Mouse (Mus musculus) liver, adult 2 months (tissue): ENCODE data around the gene Myh4. TPM values are rescaled to one million over a fixed set of nuclear protein-coding genes. Genes with fewer than 3 reads are reported as not detected.

Experiments
- DNase-seq: peaks from one replicate; pipeline ENCODE4 v3.0.0-alpha.2; 2011; ENCODE audit warnings: low read depth, low spot score; ENCODE audit errors: extremely low read depth
- H3K27ac ChIP-seq: fragments of 200-500 bp; replicated peaks from 2 replicates; pipeline ENCODE4 v1.5.1; 2012; ENCODE audit warnings: low read depth, mild to moderate bottlenecking, control low read depth, inconsistent platforms, low read length; ENCODE audit not compliant: insufficient read depth
- H3K27me3 ChIP-seq: fragments of 200-500 bp; 2 replicates; pipeline ENCODE4 v1.6.1; 2012; ENCODE audit warnings: mild to moderate bottlenecking, moderate library complexity, low read length, inconsistent platforms; ENCODE audit not compliant: control insufficient read depth, insufficient read depth
- H3K36me3 ChIP-seq: fragments of 200-500 bp; 2 replicates; pipeline ENCODE4 v1.6.1; 2012; ENCODE audit warnings: low read length, inconsistent platforms; ENCODE audit not compliant: control insufficient read depth, insufficient read depth
- H3K4me1 ChIP-seq: fragments of 200-500 bp; 2 replicates; pipeline ENCODE4 v1.6.1; 2011; ENCODE audit warnings: low read length; ENCODE audit not compliant: control insufficient read depth, insufficient read depth
- H3K4me3 ChIP-seq: fragments of 200-500 bp; 2 replicates; pipeline ENCODE4 v1.5.1; 2011; ENCODE audit warnings: low read depth, mild to moderate bottlenecking, control low read depth, low read length, moderate library complexity; ENCODE audit not compliant: insufficient read depth
- H3K79me2 ChIP-seq: fragments of 200-500 bp; 2 replicates; pipeline ENCODE4 v1.6.1; 2012; ENCODE audit warnings: inconsistent platforms, mild to moderate bottlenecking, low read length, moderate library complexity; ENCODE audit not compliant: control insufficient read depth, insufficient read depth
- H3K9ac ChIP-seq: fragments of 200-500 bp; 2 replicates; pipeline ENCODE4 v1.6.1; 2012; ENCODE audit warnings: low read depth, mild to moderate bottlenecking, control low read depth, inconsistent platforms, low read length
- CTCF ChIP-seq: fragments of 200-500 bp; IDR thresholded peaks from 2 replicates; pipeline ENCODE4 v1.5.1; 2011; ENCODE audit warnings: low read depth, low read length, control low read depth
- POLR2A ChIP-seq: fragments of 200-500 bp; IDR thresholded peaks from 2 replicates; pipeline ENCODE4 v1.6.1; 2011; ENCODE audit warnings: low read length, control low read depth; ENCODE audit not compliant: insufficient read depth; ENCODE audit errors: extremely low read depth
- WGBS: fragments of 180-500 bp; shearing (Covaris S2); methylation state at CpG from one replicate; pipeline ENCODE4 v1.1.7; 2018; 5-methylcytosine and 5-hydroxymethylcytosine counted together
- polyA plus RNA-seq: library from polyadenylated mRNA; depleted of rRNA; stranded (reverse); fragments of >200 nt; gene quantifications from 2 replicates; pipeline ENCODE4 v1.2.3, GENCODE M21; 2012
- total RNA-seq: library from RNA; depleted of rRNA; stranded (reverse); fragments of >200 nt; gene quantifications from 2 replicates; pipeline ENCODE4 v1.2.3, GENCODE M21; 2014

Gene Myh4
- total and polyA plus RNA-seq, 2 experiments, result 1.9 TPM; not detected in 1

DNA sequence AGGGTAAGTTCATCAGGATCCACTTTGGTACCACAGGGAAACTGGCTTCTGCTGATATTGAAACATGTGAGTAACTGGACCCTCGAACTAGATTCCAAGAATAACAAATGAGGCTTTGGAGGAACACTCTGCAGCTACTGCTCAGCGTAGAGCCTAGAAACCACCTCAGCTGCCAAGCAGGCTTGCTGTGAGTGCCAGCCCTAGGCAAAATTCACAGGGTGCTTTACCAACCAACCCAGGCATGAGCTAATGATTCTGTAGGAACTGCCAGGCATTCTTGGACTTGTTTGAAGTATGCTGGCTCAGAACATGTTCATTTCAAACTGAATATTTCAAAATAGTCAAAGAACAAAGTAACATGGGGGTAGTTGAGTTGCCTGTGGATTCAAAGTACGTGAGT lies 33.1 kb upstream of the Myh4 start:
- Histone ChIP-seq H3K4me3 (no peak overlapping the region), H3K4me1 (no peaks in the 10 kb centered on the region), H3K36me3 (no peaks in the 10 kb centered on the region), H3K27me3 (no peaks in the 10 kb centered on the region), H3K27ac (no peak overlapping the region), H3K9ac (no peak overlapping the region), H3K79me2 (no peaks in the 10 kb centered on the region)
- 75% methylated on average over 3 of the region's 3 CpGs for WGBS
- no peak for TF ChIP-seq CTCF
- no peak for TF ChIP-seq POLR2A
- DNase-seq, result peak; percentile 22

DNA sequence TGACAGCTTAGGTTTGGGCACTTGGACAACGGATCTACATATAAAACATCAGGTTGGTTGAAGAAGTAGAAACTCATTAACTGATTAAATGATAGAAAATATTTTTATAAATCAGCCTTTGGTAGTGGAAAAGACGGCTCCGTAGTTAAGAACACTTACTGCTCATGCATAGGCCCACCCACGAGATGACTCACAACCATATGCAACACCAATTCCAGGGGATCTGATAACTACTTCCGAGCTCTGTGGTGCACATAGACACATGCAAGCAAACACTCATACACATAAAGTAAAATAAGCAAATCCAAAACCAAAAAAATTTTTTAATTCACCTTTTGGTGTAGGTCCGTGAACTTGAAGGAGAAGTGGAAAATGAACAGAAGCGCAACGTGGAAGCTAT lies 16.0 kb upstream of the Myh4 start:
- H3K4me1 ChIP-seq, result no peaks in the 10 kb centered on the region
- H3K79me2 ChIP-seq, result no peaks in the 10 kb centered on the region
- no peaks in the 10 kb centered on the region for H3K36me3 ChIP-seq
- H3K4me3 ChIP-seq, result no peak overlapping the region
- no peak overlapping the region for H3K9ac ChIP-seq
- H3K27me3 ChIP-seq, result no peaks in the 10 kb centered on the region
- DNase-seq, result no peak
- WGBS, result 89% methylated on average over 8 of the region's 8 CpGs
- no peak overlapping the region for H3K27ac ChIP-seq
- no peak for TF ChIP-seq POLR2A
- TF ChIP-seq CTCF, result no peak

DNA sequence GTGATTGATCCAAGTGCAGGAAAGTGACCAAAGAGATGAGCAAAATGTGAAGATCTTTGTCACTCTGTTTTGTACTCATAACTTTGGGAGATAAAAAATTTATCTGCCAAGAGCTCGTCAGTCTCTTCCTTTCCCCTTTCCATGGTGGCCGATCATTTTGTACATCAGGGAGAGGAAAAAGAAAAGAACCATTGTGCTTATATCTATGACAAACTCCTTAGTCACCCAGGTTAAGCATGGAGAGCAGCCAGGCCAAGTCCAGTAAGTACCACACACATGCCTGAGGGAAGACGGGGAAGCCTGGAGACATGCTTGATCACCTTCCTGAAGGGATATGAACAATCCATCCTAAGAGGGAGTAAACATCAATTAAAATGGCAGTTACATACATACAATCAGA lies 13.4 kb upstream of the Myh4 start:
- Histone ChIP-seq H3K4me3 (no peak overlapping the region), H3K27me3 (no peaks in the 10 kb centered on the region), H3K9ac (no peak overlapping the region), H3K27ac (no peak overlapping the region), H3K4me1 (peaks cover under 1% of the 10 kb centered on the region; the same call in 1 of the 2 replicates), H3K79me2 (no peaks in the 10 kb centered on the region), H3K36me3 (no peaks in the 10 kb centered on the region)
- WGBS, result 91% methylated on average over 3 of the region's 3 CpGs
- no peak for DNase-seq
- TF ChIP-seq CTCF, result no peak
- no peak for TF ChIP-seq POLR2A

GRCm38 (mm10) chr11:67228731-67229130 lies 9.1 kb upstream of the Myh4 start:
- Histone ChIP-seq H3K27me3 (no peaks in the 10 kb centered on the region), H3K36me3 (no peaks in the 10 kb centered on the region), H3K9ac (no peak overlapping the region), H3K4me1 (peaks cover 4% of the 10 kb centered on the region; the same call in 1 of the 2 replicates), H3K27ac (no peak overlapping the region), H3K79me2 (no peaks in the 10 kb centered on the region), H3K4me3 (no peak overlapping the region)
- no peak for TF ChIP-seq CTCF
- TF ChIP-seq POLR2A, result no peak
- 87% methylated on average over 3 of the region's 3 CpGs for WGBS
- DNase-seq, result no peak

DNA sequence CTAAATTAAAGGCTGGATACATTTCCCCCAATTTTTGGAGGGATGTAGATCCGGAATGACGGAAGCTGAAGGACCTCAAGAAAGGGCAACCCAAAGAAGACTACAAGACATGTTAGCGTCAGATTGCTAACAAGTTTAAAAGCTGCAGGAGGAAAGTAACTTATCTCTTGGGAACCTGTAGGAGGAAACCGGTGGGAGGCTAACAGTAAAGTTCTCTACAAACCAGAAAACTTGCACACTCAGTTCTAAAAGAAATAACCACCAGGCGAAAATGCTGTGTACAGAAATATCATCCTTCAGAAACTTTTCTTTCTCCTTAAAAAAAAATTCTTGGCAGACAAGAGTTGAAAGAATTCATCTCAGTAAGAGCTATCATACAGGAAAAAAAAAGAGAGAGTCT lies 8.7 kb upstream of the Myh4 start:
- H3K4me3 ChIP-seq, result no peak overlapping the region
- H3K36me3 ChIP-seq, result no peaks in the 10 kb centered on the region
- no peak overlapping the region for H3K9ac ChIP-seq
- H3K27me3 ChIP-seq, result no peaks in the 10 kb centered on the region
- 81% methylated on average over 5 of the region's 5 CpGs for WGBS
- H3K79me2 ChIP-seq, result no peaks in the 10 kb centered on the region
- TF ChIP-seq CTCF (no peak), POLR2A (no peak)
- H3K27ac ChIP-seq, result no peak overlapping the region
- H3K4me1 ChIP-seq, result peaks cover 4% of the 10 kb centered on the region; the same call in 1 of the 2 replicates
- DNase-seq, result no peak

- Histone ChIP-seq H3K27me3 (no peaks in the 10 kb centered on the region), H3K27ac (no peak overlapping the region), H3K9ac (no peak overlapping the region), H3K4me1 (peaks cover 4% of the 10 kb centered on the region; the same call in 1 of the 2 replicates), H3K4me3 (no peak overlapping the region), H3K36me3 (no peaks in the 10 kb centered on the region), H3K79me2 (no peaks in the 10 kb centered on the region)
- 20% methylated on average over 2 of the region's 2 CpGs for WGBS
- TF ChIP-seq POLR2A (no peak), CTCF (no peak)
- DNase-seq, result peak; percentile 93
Measured at GRCm38 (mm10) chr11:67229946-67230345, 7.9 kb upstream of the Myh4 start.
